Mouse (Mus musculus) mouse embryonic stem cell (cell line): ENCODE results near the gene Zfp952.

Source experiments
- in situ Hi-C, 2 experiments: fragments of 300-500 bp; cut with MboI; formaldehyde crosslinking; loops; 1 replicate in 1 of 2; 3 replicates in 1 of 2; pipeline ENCODE4 v1.14.3; 2019 to 2020; ENCODE audit warnings: low sequenced_read_pairs in 2 of 2, low pct_unique_long_range_greater_than_20kb in 1 of 2, mixed read lengths in 1 of 2; ENCODE audit not compliant: unreplicated experiment in 1 of 2

The Zfp952 gene

GRCm38 (mm10) chr17:33032900-33033891, 40.3 kb downstream of the Zfp952 start, which contains the start of gene Zfp763:
Zfp763 (minus strand) TSS chr17:33033402.
- in situ Hi-C loops, result loop anchor here in 1 of 2 experiments (25.0 kb wide), 1 partner anchor 304 kb away; no protein-coding TSS in a partner anchor
